Mouse (Mus musculus) intestine, embryonic 16.5 days (tissue): ENCODE measurements around the gene Msh5. TPM values are rescaled to one million over a fixed set of nuclear protein-coding genes. Genes with fewer than 3 reads are reported as not detected.
A peak's percentile ranks its signal among the peaks of the same experiment; 100 is the strongest.

ENCODE experiments used
- ATAC-seq: fragments of 200-750 bp; cut with Nextera tagmentation; 2 replicates; pipeline ENCODE4 v1.8.0; 2017; ENCODE audit warnings: moderate TSS enrichment, moderate library complexity
- H3K27ac ChIP-seq: fragments of 300-500 bp; sonication (generic); 2 replicates; pipeline ENCODE4 v1.5.1; 2014; ENCODE audit warnings: mild to moderate bottlenecking, low read length
- H3K27me3 ChIP-seq: fragments of 300-500 bp; sonication (generic); replicated peaks from 2 replicates; pipeline ENCODE4 v1.6.1; 2014; ENCODE audit warnings: low read length, control low read depth, mixed read lengths; ENCODE audit not compliant: control insufficient read depth, insufficient read depth
- H3K36me3 ChIP-seq: fragments of 300-500 bp; sonication (generic); 2 replicates; pipeline ENCODE4 v1.6.1; 2014; ENCODE audit warnings: low read length, control low read depth; ENCODE audit not compliant: control insufficient read depth, insufficient read depth
- H3K4me1 ChIP-seq: fragments of 300-500 bp; sonication (generic); 2 replicates; pipeline ENCODE4 v1.6.1; 2014; ENCODE audit warnings: low read length, control low read depth, mixed read lengths; ENCODE audit not compliant: control insufficient read depth, insufficient read depth
- H3K4me2 ChIP-seq: fragments of 300-500 bp; sonication (generic); 2 replicates; pipeline ENCODE4 v1.6.1; 2014; ENCODE audit warnings: low read depth, low read length, control low read depth
- H3K4me3 ChIP-seq: fragments of 300-500 bp; sonication (generic); 2 replicates; pipeline ENCODE4 v1.5.1; 2014; ENCODE audit warnings: mild to moderate bottlenecking, low read length
- H3K9ac ChIP-seq: fragments of 300-500 bp; sonication (generic); 2 replicates; pipeline ENCODE4 v1.6.1; 2014; ENCODE audit warnings: low read depth, low read length
- H3K9me3 ChIP-seq: fragments of 300-500 bp; sonication (generic); 2 replicates; pipeline ENCODE4 v1.6.1; 2016; ENCODE audit warnings: low read length, control low read depth; ENCODE audit not compliant: control insufficient read depth
- WGBS: fragments of 180-500 bp; shearing (Covaris S2); extraction: QIAGEN DNeasy Blood & Tissue Kit; methylation state at CpG from one replicate; pipeline ENCODE4 v1.1.7; 2014; 5-methylcytosine and 5-hydroxymethylcytosine counted together
- polyA plus RNA-seq: library from polyadenylated mRNA; unstranded; fragments of >200 nt; fragmentation: Nextera tagmentation; extraction: Ambion mirVana; gene quantifications from 2 replicates; pipeline ENCODE4 v1.2.1, GENCODE M21; 2015

Gene Msh5
- polyA plus RNA-seq, 1 experiment from 2014 or later: 3.6 TPM

- no peaks in the 10 kb centered on the region for H3K27me3 ChIP-seq
- WGBS: 84% methylated on average over 5 of the region's 5 CpGs
- H3K4me3 ChIP-seq: no peak overlapping the region
- no peaks in the 10 kb centered on the region for H3K36me3 ChIP-seq
- H3K4me1 ChIP-seq: peaks cover 25% of the 10 kb centered on the region
- peak overlapping the region; percentile 12; the same call in 1 of the 2 replicates for H3K4me2 ChIP-seq
- ATAC-seq: no peak
- no peaks in the 10 kb centered on the region for H3K9me3 ChIP-seq
- 0 out of 2 replicates have a peak overlapping the region, but pooled peaks have one; percentile 29 for H3K9ac ChIP-seq
- H3K27ac ChIP-seq: no peak overlapping the region
Measured at GRCm38 (mm10) chr17:35026206-35026605, 20.3 kb downstream of the Msh5 start.

- 73% methylated on average over 7 of the region's 10 CpGs for WGBS
- Histone ChIP-seq H3K27me3 (no peaks in the 10 kb centered on the region), H3K36me3 (no peaks in the 10 kb centered on the region), H3K4me3 (no peak overlapping the region), H3K4me1 (peaks cover 28% of the 10 kb centered on the region), H3K9ac (0 out of 2 replicates have a peak overlapping the region, but pooled peaks have one; percentile 41), H3K4me2 (no peak overlapping the region), H3K27ac (no peak overlapping the region), H3K9me3 (no peaks in the 10 kb centered on the region)
- no peak for ATAC-seq
Measured at GRCm38 (mm10) chr17:35024691-35025488, 21.7 kb downstream of the Msh5 start.

- Histone ChIP-seq H3K36me3 (no peaks in the 10 kb centered on the region; the same call in 1 of the 2 replicates), H3K4me2 (no peak overlapping the region), H3K4me1 (peaks cover 26% of the 10 kb centered on the region), H3K9me3 (no peaks in the 10 kb centered on the region), H3K27ac (no peak overlapping the region), H3K27me3 (no peaks in the 10 kb centered on the region), H3K4me3 (no peak overlapping the region), H3K9ac (peak overlapping the region; percentile 41; the same call in 1 of the 2 replicates)
- no peak for ATAC-seq
- 70% methylated on average over 13 of the region's 13 CpGs for WGBS
Measured at GRCm38 (mm10) chr17:35024261-35024660, 22.3 kb downstream of the Msh5 start.

GRCm38 (mm10) chr17:35023756-35024155 lies 22.8 kb downstream of the Msh5 start:
- Histone ChIP-seq H3K9ac (peak overlapping the region; percentile 41; the same call in 1 of the 2 replicates), H3K9me3 (no peaks in the 10 kb centered on the region), H3K27ac (peak overlapping the region; percentile 36), H3K4me3 (no peak overlapping the region), H3K4me2 (no peak overlapping the region), H3K36me3 (no peaks in the 10 kb centered on the region; the same call in 1 of the 2 replicates), H3K27me3 (no peaks in the 10 kb centered on the region), H3K4me1 (peaks cover 26% of the 10 kb centered on the region)
- peak; percentile 64 for ATAC-seq
- 60% methylated on average over 4 of the region's 4 CpGs for WGBS

GRCm38 (mm10) chr17:35023221-35023620 lies 23.3 kb downstream of the Msh5 start:
- Histone ChIP-seq H3K27ac (peak overlapping the region; percentile 36; the same call in 1 of the 2 replicates), H3K4me1 (peaks cover 26% of the 10 kb centered on the region), H3K4me3 (no peak overlapping the region), H3K9me3 (no peaks in the 10 kb centered on the region), H3K36me3 (no peaks in the 10 kb centered on the region; the same call in 1 of the 2 replicates), H3K27me3 (no peaks in the 10 kb centered on the region), H3K9ac (no peak overlapping the region), H3K4me2 (no peak overlapping the region)
- WGBS: 85% methylated on average over 5 of the region's 5 CpGs
- ATAC-seq: no peak

- H3K4me1 ChIP-seq: peaks cover 26% of the 10 kb centered on the region
- WGBS: 92% methylated on average over 8 of the region's 8 CpGs
- H3K9ac ChIP-seq: no peak overlapping the region
- no peak overlapping the region for H3K4me2 ChIP-seq
- H3K27me3 ChIP-seq: no peaks in the 10 kb centered on the region
- no peak overlapping the region for H3K4me3 ChIP-seq
- no peaks in the 10 kb centered on the region; the same call in 1 of the 2 replicates for H3K36me3 ChIP-seq
- no peak for ATAC-seq
- no peak overlapping the region for H3K27ac ChIP-seq
- H3K9me3 ChIP-seq: no peaks in the 10 kb centered on the region
Measured at GRCm38 (mm10) chr17:35022541-35023060, 23.9 kb downstream of the Msh5 start.

GRCm38 (mm10) chr17:35021842-35022477 lies 24.6 kb downstream of the Msh5 start:
- H3K9me3 ChIP-seq: no peaks in the 10 kb centered on the region
- 0 out of 2 replicates have a peak, but pooled peaks have one; percentile 29 for ATAC-seq
- peaks cover 26% of the 10 kb centered on the region for H3K4me1 ChIP-seq
- peak overlapping the region; percentile 6 for H3K27ac ChIP-seq
- no peaks in the 10 kb centered on the region; the same call in 1 of the 2 replicates for H3K36me3 ChIP-seq
- H3K4me3 ChIP-seq: no peak overlapping the region
- H3K27me3 ChIP-seq: no peaks in the 10 kb centered on the region
- H3K4me2 ChIP-seq: no peak overlapping the region
- H3K9ac ChIP-seq: no peak overlapping the region
- WGBS: 38% methylated on average over 6 of the region's 6 CpGs

GRCm38 (mm10) chr17:35021163-35021808 lies 25.3 kb downstream of the Msh5 start:
- Histone ChIP-seq H3K27ac (0 out of 2 replicates have a peak overlapping the region, but pooled peaks have one; percentile 6), H3K4me2 (peak overlapping the region; percentile 20; the same call in 1 of the 2 replicates), H3K9me3 (no peaks in the 10 kb centered on the region), H3K4me1 (peaks cover 32% of the 10 kb centered on the region), H3K27me3 (no peaks in the 10 kb centered on the region), H3K9ac (no peak overlapping the region), H3K36me3 (no peaks in the 10 kb centered on the region; the same call in 1 of the 2 replicates), H3K4me3 (no peak overlapping the region)
- 11% methylated on average over 17 of the region's 17 CpGs for WGBS
- ATAC-seq: peak; percentile 34

GRCm38 (mm10) chr17:35020551-35020950 lies 26.0 kb downstream of the Msh5 start:
- Histone ChIP-seq H3K9me3 (no peaks in the 10 kb centered on the region), H3K9ac (no peak overlapping the region), H3K27me3 (no peaks in the 10 kb centered on the region), H3K4me1 (peaks cover 36% of the 10 kb centered on the region), H3K4me3 (no peak overlapping the region), H3K36me3 (peaks cover 3% of the 10 kb centered on the region; the same call in 1 of the 2 replicates), H3K27ac (no peak overlapping the region), H3K4me2 (no peak overlapping the region)
- ATAC-seq: no peak
- WGBS: 85% methylated on average over 8 of the region's 8 CpGs
